Mouse (Mus musculus): Measurements from ENCODE around the gene Sorbs1. TPM values are rescaled to one million over a fixed set of nuclear protein-coding genes. Genes with fewer than 3 reads are reported as not detected.

The Sorbs1 gene
- total RNA-seq, 1 experiment from 2014 or later, result 5.8 TPM

- no peak for ATAC-seq (replicated peaks; ENCODE audit: low read depth, poor library complexity, severe bottlenecking)
These were observed 98.6 kb downstream of the Sorbs1 start for GRCm38 (mm10) chr19:40414798-40415475.

- no peak for ATAC-seq (replicated peaks; ENCODE audit: low read depth, poor library complexity, severe bottlenecking)
These were observed 99.2 kb downstream of the Sorbs1 start for GRCm38 (mm10) chr19:40414386-40414785.

GRCm38 (mm10) chr19:40411379-40411813, 102.2 kb downstream of the Sorbs1 start:
- no peak for ATAC-seq (replicated peaks; ENCODE audit: low read depth, poor library complexity, severe bottlenecking)

- ATAC-seq (replicated peaks; ENCODE audit: low read depth, poor library complexity, severe bottlenecking), result no peak
These were observed 103.1 kb downstream of the Sorbs1 start for GRCm38 (mm10) chr19:40410511-40410910.

GRCm38 (mm10) chr19:40410109-40410508, 103.5 kb downstream of the Sorbs1 start:
- 0 out of 2 replicates have a peak, but pooled peaks have one; percentile 29 for ATAC-seq (replicated peaks; ENCODE audit: low read depth, poor library complexity, severe bottlenecking)

GRCm38 (mm10) chr19:40409500-40410035, 104.0 kb downstream of the Sorbs1 start:
- ATAC-seq (replicated peaks; ENCODE audit: low read depth, poor library complexity, severe bottlenecking), result no peak

- ATAC-seq (replicated peaks; ENCODE audit: low read depth, poor library complexity, severe bottlenecking), result no peak
These were observed 106.4 kb downstream of the Sorbs1 start for GRCm38 (mm10) chr19:40407186-40407585.

DNA sequence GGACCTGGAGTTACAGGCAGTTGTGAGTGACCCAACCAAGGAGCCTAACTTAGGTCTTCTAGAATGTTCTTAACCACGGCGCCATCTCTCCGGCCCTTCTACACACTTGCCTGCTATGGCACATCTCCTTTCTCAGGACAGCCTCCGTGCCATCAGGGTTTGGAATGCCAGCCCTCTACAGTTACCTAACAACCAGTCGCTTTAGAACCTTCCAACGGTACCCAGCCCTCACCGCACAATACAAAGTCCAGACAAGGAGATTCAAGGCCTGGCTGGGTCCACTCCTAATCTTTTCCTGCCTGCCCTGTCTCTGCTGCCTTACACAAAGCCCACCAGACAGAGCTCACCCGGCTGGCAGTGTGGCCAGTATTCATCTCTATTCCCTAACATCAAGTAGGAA, 106.9 kb downstream of the Sorbs1 start:
- ATAC-seq (replicated peaks; ENCODE audit: low read depth, poor library complexity, severe bottlenecking), result no peak

DNA sequence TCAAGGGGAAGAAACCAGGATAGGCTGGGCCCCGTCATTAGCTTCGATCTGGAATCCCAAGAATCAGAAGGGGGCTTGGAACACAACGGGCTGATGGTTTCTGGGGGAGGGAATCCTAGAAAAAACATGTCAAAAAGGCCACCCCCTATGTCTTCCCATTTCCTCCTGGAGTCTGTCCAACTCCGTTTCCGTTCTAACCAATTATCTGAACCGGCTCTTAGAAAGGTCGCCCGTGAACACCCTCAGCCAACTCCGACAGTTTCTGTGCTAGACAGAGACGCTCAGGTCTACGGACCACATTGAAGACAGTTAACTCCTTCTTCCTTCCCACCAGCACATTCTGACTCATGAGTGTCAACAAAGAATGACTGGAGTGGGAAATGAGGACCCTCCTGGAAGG, 107.8 kb downstream of the Sorbs1 start:
- no peak for ATAC-seq (replicated peaks; ENCODE audit: low read depth, poor library complexity, severe bottlenecking)

- ATAC-seq (replicated peaks; ENCODE audit: low read depth, poor library complexity, severe bottlenecking), result peak; percentile 42
These were observed 109.0 kb downstream of the Sorbs1 start for GRCm38 (mm10) chr19:40404582-40404981.

- ATAC-seq (replicated peaks; ENCODE audit: low read depth, poor library complexity, severe bottlenecking), result no peak
These were observed 109.6 kb downstream of the Sorbs1 start for GRCm38 (mm10) chr19:40403999-40404398.

GRCm38 (mm10) chr19:40402155-40402963, 111.2 kb downstream of the Sorbs1 start:
- ATAC-seq (replicated peaks; ENCODE audit: low read depth, poor library complexity, severe bottlenecking), result 0 out of 2 replicates have a peak, but pooled peaks have one; percentile 13

DNA sequence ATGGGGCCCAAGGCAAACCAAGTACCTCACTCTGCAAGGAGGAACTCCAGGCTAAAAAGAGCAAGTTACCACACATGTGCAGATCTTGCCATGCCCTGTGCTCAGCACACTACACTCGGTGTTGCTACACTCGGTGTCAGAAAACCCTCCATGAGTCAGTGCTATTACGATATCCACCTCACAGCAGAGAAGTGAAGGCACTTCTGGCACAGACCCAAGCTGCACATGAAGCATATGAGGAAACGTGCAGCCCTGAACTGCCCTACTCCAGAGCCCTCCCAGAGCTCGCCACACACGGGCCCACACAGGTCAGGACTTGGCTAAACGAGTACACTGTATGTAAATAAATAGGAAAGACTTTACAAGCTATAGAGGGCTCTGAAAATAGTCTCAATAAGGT, 112.4 kb downstream of the Sorbs1 start:
- peak; percentile 93 for ATAC-seq (replicated peaks; ENCODE audit: low read depth, poor library complexity, severe bottlenecking)

GRCm38 (mm10) chr19:40400426-40401030, 113.1 kb downstream of the Sorbs1 start:
- no peak for ATAC-seq (replicated peaks; ENCODE audit: low read depth, poor library complexity, severe bottlenecking)

DNA sequence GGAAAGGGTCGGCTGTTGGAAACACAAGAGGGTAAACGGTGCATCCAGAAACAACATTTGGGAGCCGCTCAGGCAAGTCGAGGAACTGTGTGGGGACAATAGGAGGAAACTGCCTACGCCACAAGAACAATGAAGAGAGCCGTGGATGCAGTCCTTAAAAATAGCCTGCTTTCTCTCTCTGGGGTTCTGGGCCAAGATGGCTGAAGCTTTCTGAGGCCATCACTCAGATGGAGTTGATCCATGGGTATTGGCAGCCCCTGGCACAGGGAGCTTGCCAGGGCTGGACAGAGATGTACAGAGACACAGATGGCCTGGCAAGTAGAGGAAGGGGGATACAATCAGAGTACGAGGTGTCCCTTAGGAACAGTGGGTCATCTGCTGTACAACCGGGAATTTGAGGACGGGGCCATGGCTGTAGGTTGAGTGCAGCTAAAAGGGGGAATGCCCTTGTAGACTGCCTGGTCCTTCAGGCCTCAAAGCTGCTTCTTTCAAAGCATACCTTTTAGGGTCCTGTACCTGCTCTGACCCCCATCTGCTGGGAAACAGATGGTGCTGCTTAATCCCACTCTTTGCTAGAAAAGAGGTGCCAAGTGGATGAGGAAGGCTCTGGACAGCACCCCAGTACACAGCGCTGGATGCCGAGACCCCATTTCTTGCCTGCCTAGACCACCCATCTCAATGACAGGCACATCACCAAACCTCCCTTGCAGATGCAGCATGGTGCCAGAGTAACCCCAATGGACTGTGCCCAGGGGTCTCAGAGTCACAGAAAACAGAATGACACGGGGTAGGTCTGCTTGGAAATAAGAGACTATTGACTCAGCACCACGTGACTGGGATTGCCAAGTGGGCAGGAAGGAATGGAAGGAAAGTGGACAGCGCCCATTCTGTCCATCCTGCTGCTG, 117.6 kb downstream of the Sorbs1 start:
- ATAC-seq (replicated peaks; ENCODE audit: low read depth, poor library complexity, severe bottlenecking), result no peak

DNA sequence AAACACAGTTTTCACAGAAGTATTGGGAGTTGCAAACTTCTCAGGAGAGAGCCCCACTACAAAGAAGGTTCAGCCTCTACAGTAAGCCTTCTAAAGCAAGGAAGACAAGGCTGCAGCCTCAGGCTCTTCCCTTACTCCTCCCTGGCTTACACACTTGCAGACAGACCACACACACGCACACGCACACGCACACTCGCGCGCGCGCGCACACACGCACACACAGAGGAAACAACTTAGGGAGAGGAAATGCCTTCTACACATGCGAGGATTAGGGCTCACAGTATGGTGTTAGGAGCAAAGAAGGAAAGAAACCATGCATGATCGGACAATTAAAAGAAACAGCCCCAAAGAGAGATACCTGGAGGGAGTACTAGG, 118.3 kb downstream of the Sorbs1 start:
- ATAC-seq (replicated peaks; ENCODE audit: low read depth, poor library complexity, severe bottlenecking), result 0 out of 2 replicates have a peak, but pooled peaks have one; percentile 10

DNA sequence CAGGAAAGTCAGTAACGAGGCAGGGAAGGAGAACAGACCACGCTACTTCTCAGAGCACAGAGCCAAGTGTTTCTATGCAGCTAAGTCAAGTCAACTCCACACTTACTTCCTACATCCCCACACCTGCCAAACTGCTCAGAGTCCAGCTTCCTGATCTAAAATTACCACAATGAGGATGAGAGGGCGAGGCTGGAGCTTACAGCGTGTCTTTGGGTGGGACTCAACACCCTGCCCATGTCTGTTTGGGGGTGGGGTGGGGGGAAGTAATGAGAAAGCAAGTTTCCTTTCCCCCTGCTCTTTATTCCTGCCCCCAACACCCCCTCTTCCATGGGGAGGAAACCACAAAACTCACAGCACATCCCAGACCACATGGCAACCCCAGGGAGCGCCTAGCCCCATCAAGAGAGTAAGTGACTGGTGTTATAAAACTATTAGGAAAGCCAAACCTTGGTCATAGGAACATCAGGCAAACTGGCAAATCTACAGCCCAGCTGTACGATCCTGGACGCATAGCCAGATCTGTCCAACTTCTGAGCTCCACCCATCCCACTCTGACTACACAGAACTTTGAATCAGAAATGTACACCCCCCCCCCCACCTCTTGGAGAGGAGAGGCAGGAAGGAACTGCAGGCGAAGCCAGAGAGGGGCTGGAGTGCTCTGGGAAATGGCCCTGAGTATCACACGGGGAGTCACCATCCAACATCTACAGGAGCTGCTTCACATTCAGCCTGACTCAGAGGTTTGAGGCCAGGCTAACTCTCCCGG, 118.8 kb downstream of the Sorbs1 start:
- ATAC-seq (replicated peaks; ENCODE audit: low read depth, poor library complexity, severe bottlenecking), result peak; percentile 61

GRCm38 (mm10) chr19:40392795-40393392, 120.7 kb downstream of the Sorbs1 start:
- no peak for ATAC-seq (replicated peaks; ENCODE audit: low read depth, poor library complexity, severe bottlenecking)

Measured in common myeloid progenitor, adult 5-6 weeks (primary cell).